Mouse (Mus musculus) gastrocnemius, postnatal 25 days (tissue): ENCODE data around the gene Gm9573. TPM values are rescaled to one million over a fixed set of nuclear protein-coding genes. Genes with fewer than 3 reads are reported as not detected.

Experiments
- DNase-seq: peaks from one replicate; pipeline ENCODE4 v3.0.0; 2022
- long read RNA-seq, 2 experiments: library from polyadenylated mRNA; stranded (forward); transcript quantifications; one replicate each; pipeline ENCODE4 v2.0.0; 2021
- total RNA-seq, 2 experiments: library from RNA; stranded (reverse); gene quantifications; 1 replicate in 1 of 2; 2 replicates in 1 of 2; pipeline ENCODE4 v1.2.3; 2021

Gm9573 gene
- not detected for total RNA-seq
- long read RNA-seq, experiment 1: 0 reads
- long read RNA-seq, experiment 2: 0 reads

GRCm38 (mm10) chr17:35626537-35626936, at the start of gene Gm9573:
TSS of gene Gm9573 (minus strand) at chr17:35626637.
- DNase-seq: no peak

DNA sequence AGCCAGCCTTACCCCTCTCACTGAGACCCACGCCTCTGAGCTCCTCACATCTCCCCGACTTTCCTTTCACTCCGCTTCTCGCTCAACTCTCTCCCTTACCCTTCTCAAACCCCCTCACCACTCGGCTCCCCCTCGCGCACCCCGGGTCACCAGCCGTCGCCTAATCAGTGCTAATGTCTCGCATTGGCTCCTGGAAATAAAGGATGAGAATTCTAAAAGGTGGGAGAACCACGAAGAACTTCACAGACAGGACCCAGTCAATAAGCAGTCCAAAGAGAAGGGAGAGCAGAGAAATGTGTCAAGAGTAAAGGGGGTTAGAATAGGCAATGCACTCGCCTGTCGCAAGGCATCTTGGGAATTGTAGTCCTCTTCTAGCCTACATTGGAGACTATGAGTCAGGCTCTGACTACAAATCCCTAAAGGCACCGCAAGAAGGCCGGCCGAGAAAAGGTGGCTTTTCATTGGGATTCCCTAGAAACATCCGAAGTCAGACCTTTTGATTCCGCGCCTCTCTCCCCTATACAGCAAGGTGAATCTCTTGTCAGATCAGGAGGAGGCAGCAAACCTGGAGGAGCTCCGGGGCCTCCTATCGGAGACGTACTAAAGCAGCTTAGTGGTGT, 47.1 kb upstream of the Gm9573 start, which contains the start of gene Gtf2h4:
Gtf2h4 (minus strand) TSS at position 324 of the 620 bp plus-strand sequence.
- DNase-seq: peak; percentile 85

DNA sequence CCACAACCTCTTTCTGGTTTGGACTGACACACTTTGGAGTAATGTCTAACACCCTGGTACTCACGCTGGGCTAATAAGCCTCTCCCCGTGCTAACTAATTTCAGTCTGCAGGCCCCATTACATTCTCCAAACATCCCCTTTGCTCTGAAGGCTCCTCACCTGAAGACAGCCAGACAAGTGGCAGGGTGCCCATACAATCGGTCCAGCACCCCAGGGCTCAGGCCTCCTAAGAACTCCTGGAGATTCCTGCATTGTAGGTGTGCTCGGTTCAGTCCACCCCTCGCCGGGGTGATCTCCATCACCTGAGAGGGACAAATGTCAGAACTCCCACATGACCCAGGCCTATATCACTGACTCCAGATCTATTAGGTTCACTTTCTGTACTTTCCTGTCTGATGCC, 46.1 kb upstream of the Gm9573 start:
- no peak for DNase-seq

DNA sequence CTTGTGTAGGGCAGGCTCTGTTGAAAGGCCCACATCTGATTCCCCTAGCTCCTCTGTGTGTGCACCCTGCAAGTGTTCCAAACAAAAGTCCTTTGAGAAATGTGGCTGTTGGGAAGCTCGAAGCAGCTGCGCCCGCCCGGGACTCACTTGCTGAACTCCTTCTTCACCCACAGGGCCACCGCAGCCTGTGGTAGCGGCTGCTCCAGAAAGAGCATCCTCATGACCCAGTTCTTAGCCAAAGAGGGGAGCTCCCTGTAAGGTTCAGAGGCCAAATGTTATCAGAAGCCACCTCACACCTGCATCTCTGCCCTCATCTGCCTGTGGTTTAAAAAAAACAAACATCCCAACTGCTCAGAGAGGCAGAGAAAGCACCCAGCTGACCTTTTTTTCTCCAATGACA, 45.4 kb upstream of the Gm9573 start:
- DNase-seq: no peak

DNA sequence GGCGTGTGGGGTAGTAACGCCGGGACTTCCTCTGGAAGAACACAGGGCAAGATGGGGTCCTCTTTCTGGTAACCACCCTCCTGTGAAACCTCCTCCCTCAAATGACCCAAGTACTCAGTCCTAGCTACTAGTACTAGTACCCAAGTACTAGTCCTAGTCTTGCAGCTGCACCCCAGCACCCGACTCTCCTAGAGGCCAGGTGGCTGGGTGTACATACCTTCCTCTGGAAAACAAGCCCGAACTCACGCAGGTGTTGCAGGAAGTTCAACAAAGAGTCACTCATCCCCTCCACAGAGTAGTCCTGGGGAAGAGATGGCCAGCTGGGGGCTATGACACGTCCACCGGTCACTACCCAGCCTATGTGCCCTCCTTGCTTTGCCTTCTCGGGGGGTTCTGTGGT, 43.3 kb upstream of the Gm9573 start:
- no peak for DNase-seq

DNA sequence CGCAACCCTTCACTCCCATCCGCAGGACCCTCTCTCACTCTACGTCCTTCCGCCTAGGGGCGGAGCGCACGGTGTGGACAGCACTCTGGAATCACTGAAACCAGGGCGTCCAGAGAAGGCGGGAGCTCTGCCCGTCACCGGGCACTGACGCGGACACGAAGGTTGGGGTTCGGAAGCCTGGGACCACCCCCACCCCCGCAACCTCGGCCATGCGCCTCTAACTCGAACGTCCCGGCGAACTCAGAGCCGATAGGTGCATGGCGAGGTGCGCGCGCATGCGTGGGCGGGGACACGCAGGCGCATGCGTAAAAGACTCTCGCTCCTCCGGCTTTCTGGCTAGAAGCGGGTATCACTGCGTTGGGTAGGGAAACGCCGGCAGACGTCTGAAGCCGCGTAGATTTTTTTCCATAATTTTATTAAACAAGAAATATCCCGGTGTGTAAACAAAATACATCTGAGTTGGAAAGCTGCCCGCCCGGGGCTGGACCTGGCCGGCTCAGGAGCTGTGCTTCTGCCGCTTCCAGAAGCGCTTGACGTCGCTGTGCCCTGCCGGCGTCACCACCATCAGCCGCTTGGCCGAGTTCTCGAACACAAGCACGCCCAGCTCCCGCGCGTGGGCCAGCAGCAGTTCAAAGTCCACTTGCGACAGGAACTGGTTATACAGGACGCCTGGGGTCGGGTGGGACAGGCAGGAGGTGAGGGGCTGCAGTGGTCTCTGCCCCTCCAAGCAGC, 41.1 kb upstream of the Gm9573 start, which contains the start of gene Vars2:
Vars2 (minus strand) TSS at position 259 of the 732 bp plus-strand sequence.
- DNase-seq: peak; percentile 95

GRCm38 (mm10) chr17:35666851-35667256, 40.4 kb upstream of the Gm9573 start:
- no peak for DNase-seq

DNA sequence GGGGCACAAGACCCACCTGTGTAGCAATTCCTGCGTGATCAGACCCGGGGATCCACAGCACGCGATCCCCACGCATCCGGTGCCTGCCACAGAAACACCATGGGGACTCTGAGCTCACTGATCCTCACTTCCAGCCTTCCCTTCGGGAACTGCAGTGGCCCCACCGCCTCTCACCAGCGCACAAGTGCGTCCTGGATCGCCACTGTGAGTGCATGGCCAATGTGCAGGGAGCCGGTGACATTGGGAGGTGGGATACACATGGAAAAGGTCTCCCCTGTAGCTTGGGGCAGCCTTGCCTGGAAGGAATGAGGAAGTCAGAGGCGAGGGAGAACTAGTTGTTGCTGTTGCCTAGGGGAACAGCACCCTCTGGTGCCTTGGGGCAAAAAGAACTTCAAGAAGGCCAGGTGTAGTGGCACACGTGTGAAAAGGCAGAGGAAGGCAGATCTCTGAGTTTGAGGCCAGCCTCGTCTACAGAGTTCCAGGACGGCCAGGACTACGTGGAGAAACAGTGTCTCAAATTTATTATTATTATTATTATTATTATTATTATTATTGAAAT, 39.6 kb upstream of the Gm9573 start:
- no peak for DNase-seq

DNA sequence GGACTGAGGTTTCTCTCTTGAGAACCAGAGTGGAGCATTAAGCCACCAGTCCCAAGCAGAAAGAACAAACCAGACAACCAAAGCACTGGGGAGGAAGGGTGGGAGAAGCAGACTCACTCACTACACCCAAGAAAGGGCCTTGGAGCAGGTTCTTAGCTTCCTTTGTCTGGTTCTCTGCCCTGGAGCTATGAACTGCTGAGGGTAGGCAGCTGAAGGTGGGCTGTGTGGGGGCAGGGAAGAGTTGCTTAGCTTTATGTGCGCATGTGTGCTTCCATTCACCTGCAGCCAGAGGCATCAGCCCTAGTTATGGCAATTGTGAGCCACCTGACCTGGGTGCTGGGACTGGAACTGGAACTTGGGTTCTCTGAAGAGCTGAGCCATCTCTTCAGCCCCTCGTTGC, 26.6 kb upstream of the Gm9573 start:
- DNase-seq: no peak

GRCm38 (mm10) chr17:35649429-35649828, 23.0 kb upstream of the Gm9573 start:
- no peak for DNase-seq

- no peak for DNase-seq
Measured at GRCm38 (mm10) chr17:35643609-35644236, 17.3 kb upstream of the Gm9573 start, which contains the start of gene Mucl3. TSS of gene Mucl3 (minus strand) at chr17:35643695.

DNA sequence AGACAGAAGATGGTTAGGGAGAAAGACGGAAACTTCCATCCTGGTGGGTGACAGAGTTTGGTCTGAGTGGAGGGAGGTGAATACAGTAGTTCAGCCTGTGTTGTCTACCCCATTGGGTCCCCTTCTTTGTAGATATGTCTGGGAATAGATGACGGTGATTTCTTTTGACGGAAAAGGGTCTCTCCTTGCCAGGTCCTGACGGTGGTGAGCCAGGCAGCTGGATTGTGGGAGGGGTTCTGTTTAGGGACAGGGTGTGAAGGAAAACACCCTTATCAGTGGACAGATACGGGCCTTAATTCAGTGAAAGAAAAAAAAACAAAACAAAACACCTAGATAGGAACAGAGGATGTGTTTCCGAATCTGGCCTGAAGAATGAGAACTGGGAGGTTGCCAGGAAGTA, 12.9 kb upstream of the Gm9573 start:
- DNase-seq: no peak

- peak; percentile 59 for DNase-seq
Measured at GRCm38 (mm10) chr17:35638475-35639190, 12.2 kb upstream of the Gm9573 start.

- no peak for DNase-seq
Measured at GRCm38 (mm10) chr17:35636363-35636762, 9.9 kb upstream of the Gm9573 start.

DNA sequence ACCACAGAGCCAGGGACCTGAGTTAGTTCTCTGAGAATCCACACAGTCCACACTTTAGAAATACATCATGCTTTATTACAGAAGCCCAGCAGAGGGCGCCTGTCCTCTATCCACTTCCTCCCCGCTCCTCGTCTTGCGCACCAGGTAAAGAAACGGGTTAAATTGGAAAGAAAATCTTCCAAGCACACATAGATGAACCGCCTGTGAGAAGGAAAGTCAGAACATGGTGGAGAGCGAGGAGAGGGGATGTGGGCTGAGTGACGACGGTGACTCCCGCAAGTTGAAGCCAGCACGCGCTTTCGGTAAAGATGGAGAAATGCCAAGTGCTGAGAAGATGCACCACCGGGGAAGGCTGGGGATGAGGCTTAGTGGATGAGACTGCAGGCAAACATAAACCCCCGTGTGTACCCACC, 9.3 kb upstream of the Gm9573 start:
- peak; percentile 28 for DNase-seq

- DNase-seq: no peak
Measured at GRCm38 (mm10) chr17:35635202-35635601, 8.8 kb upstream of the Gm9573 start.

DNA sequence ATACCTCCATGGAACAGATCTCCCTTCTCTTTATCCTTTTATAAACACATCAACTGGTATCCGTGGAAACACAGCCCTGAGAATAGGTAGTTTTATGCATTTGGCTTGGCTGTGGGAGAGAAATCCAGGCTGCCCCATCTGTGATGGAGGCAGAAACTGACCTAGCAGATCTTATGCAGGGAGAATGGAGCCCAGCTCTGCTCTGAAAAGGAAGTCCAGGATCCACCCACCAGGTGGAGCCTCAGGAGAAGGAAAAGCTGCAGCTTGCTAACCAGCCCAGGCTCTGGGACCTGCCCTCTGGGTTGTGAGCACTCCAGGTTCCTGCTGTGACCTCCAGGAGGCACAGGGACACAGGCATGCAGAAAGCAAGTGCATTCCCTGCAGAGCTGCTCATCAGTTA, 7.6 kb upstream of the Gm9573 start:
- peak; percentile 14 for DNase-seq

DNA sequence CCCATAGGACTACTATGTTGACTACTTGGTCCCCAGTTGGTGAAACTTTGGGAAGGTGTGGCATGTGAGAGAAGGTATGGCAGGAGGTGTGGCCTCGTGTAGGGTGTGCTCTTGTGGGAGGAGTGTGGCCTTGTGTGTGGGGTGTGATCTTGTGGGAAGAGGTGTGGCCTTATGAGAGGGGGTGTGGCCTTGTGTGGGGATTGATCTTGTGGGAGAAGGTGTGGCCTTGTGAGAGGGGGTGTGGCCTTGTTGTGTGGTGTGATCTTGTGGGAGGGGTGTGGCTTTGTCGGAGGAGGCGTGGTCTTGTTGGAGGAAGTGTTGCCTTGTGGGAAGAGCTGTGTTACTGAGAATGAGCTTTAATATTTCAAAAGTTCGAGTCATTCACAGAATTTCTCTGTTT, 9.3 kb downstream of the Gm9573 start:
- no peak for DNase-seq

DNA sequence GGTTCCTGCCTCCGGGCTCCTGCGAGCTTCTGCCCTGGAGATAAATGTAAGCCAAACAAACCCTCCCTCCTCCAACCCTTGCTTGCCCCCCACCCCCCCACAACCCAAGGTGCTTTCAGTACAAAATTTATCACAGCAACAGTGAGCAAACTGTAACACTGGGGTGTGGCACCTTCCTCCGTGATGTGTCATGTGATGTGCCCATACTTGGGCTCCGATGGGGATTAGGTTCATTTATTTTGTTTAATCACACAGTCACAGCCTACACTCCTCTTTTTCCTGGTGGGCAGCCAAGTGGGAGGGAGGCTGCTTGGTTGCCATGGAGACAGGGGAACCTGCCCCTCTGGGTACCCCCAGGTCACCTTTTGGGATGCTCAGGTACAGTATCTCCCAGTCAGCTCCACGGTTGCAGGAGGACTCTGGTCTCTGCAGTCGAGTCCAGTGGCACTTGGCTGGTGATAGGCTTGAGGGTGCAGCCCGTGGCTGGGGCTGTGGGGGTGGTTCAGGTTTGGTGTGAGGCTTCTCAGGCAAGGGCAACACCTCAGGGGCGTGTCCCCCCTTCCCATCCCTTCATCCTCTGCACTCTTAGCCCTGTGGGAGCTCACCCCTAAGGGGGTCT, 24.6 kb downstream of the Gm9573 start:
- DNase-seq: no peak

- DNase-seq: no peak
Measured at GRCm38 (mm10) chr17:35601249-35601648, 25.2 kb downstream of the Gm9573 start, which contains the start of gene Sfta2. TSS of gene Sfta2 (plus strand) at chr17:35601549.

DNA sequence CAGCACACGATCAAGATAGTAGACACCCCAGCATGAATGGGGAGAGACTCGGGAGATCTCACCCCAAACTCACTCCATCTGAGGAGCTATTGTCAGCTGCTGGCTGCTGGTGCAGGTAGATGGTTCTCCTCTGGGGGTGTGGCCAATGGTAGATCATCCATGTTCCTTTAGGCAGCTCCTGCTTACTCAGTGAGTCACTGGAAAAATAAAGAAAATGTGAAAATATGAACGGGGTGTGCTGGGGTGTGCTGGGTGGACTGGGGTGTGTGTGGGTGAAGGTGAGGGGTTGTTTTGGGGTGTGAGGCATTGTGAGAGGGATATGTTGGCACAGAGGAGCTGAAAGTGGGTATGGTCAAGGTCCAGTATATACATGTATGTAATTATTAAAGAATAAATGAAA, 29.0 kb downstream of the Gm9573 start:
- DNase-seq: no peak

DNA sequence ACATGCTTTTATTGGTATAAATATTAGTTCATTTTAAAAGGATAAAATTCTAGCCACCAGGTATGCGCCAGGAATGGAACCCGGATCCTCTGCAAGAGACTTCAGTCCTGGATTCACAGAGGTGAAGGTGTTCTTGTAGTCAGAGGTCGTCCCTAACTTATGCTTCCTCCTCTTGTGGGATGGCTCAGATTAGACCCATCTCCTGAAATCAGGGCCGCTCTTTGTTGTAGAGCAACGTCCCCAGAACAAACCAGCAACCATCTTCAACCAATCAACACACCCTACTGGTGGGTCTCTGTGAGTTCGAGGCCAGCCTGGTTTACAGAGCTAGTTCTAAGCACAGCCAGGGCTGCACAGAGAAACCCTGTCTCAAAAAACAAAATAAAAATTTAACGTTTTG, 32.0 kb downstream of the Gm9573 start:
- no peak for DNase-seq
